Mouse (Mus musculus): ENCODE data around the gene Ttll11. TPM values are rescaled to one million over a fixed set of nuclear protein-coding genes. Genes with fewer than 3 reads are reported as not detected.

Ttll11 gene
- polyA plus RNA-seq (2015; fragmentation: Illumina TruSeq; extraction: RNeasy Lipid Tissue Mini Kit (QIAGEN cat#74804); ENCODE audit: insufficient read depth, low replicate concordance) = 0.84 TPM

DNA sequence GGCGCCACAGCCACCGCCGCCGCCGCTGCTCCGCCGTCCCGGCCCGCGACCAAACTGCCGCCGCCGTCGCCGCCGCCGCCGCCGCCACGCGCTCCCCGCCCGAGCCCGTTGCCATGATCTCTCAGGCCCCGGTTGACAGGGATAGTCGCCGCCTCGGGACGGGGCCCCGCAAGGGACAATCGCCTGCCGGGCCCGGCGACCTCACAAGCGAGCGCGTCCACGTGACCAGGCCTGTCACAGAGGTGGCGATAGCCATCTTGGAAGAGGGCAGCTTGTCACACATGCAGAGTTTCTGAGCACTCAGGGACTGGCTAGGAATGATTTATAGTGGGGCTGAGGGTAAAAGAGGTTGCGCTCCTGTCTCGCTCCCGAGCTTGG is at the start of gene Ttll11:
Ttll11 (minus strand) TSS at position 270 of the 378 bp plus-strand sequence.

Other genes with a start within 250 kb of the Ttll11 start
- gene Ndufa8, start 69.5 kb upstream of the Ttll11 start, polyA plus RNA-seq (2015; fragmentation: Illumina TruSeq; extraction: RNeasy Lipid Tissue Mini Kit (QIAGEN cat#74804); ENCODE audit: insufficient read depth, low replicate concordance) = 33.4 TPM
- not detected for gene Morn5, start 69.5 kb upstream of the Ttll11 start, polyA plus RNA-seq (2015; fragmentation: Illumina TruSeq; extraction: RNeasy Lipid Tissue Mini Kit (QIAGEN cat#74804); ENCODE audit: insufficient read depth, low replicate concordance)
- gene Lhx6, start 125.5 kb upstream of the Ttll11 start, polyA plus RNA-seq (2015; fragmentation: Illumina TruSeq; extraction: RNeasy Lipid Tissue Mini Kit (QIAGEN cat#74804); ENCODE audit: insufficient read depth, low replicate concordance) = 0.58 TPM
- 13.5 TPM for gene Mrrf, start 156.5 kb upstream of the Ttll11 start, polyA plus RNA-seq (2015; fragmentation: Illumina TruSeq; extraction: RNeasy Lipid Tissue Mini Kit (QIAGEN cat#74804); ENCODE audit: insufficient read depth, low replicate concordance)
- gene Rbm18, start 156.9 kb upstream of the Ttll11 start, polyA plus RNA-seq (2015; fragmentation: Illumina TruSeq; extraction: RNeasy Lipid Tissue Mini Kit (QIAGEN cat#74804); ENCODE audit: insufficient read depth, low replicate concordance) = 41.3 TPM

All from spleen, adult 10 weeks (tissue).